Mouse (Mus musculus) heart, postnatal 36 days (tissue): ENCODE measurements around the gene Lin28a. TPM values are rescaled to one million over a fixed set of nuclear protein-coding genes. Genes with fewer than 3 reads are reported as not detected.
A peak's percentile ranks its signal among the peaks of the same experiment; 100 is the strongest.
"Not testable (repeated sequence)": the region's sequence is repeated elsewhere in the genome, so short reads cannot be mapped to it uniquely, and the experiment has no call there.

Experiments
- DNase-seq, 2 experiments: peaks; one replicate each; pipeline ENCODE4 v3.0.0; 2021 to 2022
- intact Hi-C: fragments of 180-260 bp; cut with DNase I; formaldehyde crosslinking; loops from one replicate; pipeline ENCODE4 v1.15.1; 2025
- total RNA-seq, 2 experiments: library from RNA; stranded (reverse); gene quantifications; 2 replicates each; pipeline ENCODE4 v1.2.3; 2021

Gene Lin28a
- total RNA-seq, 2 experiments from 2014 or later, result not detected

GRCm38 (mm10) chr4:133990035-133990434 lies 28.6 kb downstream of the Lin28a start:
- intact Hi-C loops, result no loop called here

GRCm38 (mm10) chr4:133988289-133988688 lies 30.4 kb downstream of the Lin28a start:
- DNase-seq, intact Hi-C loops: not testable (repeated sequence)

More at GRCm38 (mm10) chr4:133990035-133990434, 28.6 kb downstream of the Lin28a start:
- no peak for DNase-seq

DNA sequence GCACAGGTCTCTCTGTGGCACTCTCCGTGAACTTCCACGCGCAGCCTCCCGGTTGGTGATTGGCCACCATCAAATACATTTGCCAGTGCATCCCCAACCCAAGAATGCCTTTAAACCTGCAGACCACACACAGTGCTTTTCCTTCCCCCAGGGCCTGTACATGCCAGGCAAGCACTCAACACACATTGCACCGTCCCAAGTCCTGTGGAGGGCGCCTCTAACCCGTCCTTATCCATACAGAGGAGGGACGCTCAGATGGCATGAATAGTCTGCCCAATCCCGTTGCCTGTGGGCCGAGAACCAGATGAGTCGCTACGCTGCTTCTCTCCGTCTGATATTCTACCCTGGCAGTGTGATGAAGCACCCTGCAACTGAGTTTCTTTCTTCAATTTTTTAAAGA lies 35.7 kb downstream of the Lin28a start:
- intact Hi-C loops, result no loop called here

GRCm38 (mm10) chr4:133980496-133980895 lies 38.1 kb downstream of the Lin28a start:
- DNase-seq, result peak in 1 of 2 experiments; percentile 37

More for the DNA sequence above, 35.7 kb downstream of the Lin28a start:
- DNase-seq, result no peak

GRCm38 (mm10) chr4:133978021-133978711 lies 40.5 kb downstream of the Lin28a start:
- no peak for DNase-seq
- intact Hi-C loops, result no loop called here

More at GRCm38 (mm10) chr4:133980496-133980895, 38.1 kb downstream of the Lin28a start:
- intact Hi-C loops, result no loop called here

GRCm38 (mm10) chr4:133971741-133972140 lies 46.9 kb downstream of the Lin28a start:
- intact Hi-C loops, result no loop called here
- no peak for DNase-seq

DNA sequence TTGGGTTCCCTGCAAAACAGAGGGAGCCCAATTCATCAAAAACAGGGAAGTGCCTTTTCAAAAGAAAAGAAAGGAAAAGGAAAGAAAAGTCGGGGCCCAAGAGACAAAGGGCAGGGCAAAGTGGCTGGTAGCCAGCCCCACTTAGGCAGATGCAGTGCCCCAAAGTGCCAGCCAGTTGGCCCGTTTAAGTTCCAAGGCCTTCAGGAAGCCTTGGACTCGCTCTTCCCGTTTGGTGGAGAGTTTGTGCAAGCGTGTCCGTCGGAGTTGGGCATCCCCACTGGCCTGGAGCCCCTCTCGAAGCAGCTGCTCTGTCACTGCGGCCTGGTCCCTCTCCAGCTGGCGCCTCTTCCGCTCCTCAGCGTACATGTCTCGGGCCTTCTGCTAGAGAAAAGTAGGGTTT lies 47.8 kb downstream of the Lin28a start:
- intact Hi-C loops, result no loop called here
- no peak for DNase-seq

GRCm38 (mm10) chr4:133970196-133970595 lies 48.4 kb downstream of the Lin28a start:
- intact Hi-C loops, result no loop called here
- DNase-seq, result no peak

DNA sequence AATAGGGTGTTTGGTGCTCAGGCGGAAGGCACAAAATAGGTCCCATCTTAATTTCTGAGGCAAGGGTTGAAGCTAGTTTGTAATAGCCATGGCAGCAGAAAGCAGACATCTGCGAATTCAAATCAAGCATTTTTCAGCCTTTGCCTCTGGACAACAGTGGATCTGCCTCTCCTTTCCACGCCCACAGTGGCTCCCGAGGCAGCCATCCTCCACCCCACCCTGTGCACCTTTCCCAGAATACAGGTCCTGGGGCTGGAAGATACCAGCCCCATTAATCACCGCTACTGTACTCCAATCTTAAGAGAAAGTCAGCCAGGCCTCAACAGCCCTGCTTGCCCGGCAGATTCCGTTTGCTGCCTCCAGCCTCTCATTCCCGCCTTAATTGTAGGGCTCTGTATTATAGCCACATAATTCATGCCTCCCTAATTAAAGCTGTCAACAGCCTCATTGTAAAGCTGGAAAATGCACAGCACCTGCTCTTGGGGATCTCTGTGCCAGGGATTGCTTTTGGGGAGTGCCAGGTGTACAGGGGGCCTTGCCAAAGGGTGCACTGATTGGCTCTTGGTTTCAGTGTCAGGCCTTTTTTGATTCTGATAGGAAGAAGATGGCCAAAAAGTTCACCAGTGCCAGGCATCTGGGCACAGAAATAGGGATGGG lies 49.4 kb downstream of the Lin28a start:
- intact Hi-C loops, result loop anchor here (2.0 kb wide), 1 partner anchor 32 kb away; the partner anchor contains the start of gene Dhdds
- DNase-seq, result no peak

DNA sequence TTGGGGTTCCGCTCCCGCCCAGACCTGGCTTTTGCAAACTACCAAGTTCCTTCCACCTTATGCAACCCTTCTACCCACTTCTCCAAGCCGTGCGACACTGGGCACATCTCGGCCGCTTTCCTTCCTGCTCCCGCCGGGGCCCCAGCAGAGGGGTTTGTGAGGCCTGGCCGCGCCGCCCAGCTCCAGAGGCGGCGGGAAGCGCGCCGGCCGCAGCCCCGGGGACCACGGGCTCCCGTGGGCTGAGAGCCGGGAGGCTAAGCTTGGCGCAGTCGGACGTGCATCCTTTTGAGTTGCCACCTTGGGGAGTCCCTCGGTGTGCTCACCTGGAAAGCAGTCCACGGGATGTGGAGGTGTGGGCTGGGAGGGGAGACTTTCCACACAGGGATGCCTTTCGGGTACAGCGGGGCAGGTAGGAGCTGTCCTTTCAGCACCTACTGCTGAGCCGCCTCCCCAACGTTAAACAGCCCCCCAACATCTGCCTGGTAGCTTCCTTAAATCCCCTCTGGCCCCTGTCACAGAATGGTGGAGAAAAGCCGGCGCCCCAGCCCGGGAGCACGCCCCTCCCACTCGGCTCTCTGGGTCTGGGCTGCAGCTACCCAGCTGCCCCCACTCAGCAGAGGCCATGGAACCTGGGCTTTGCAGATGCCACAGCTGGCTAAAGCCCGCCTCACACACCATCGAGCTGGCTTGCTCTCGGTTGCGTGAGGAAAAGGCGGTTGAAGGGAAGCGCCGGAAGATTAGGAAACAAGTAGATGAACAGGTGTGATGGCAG lies 50.3 kb downstream of the Lin28a start, which contains the start of gene Hmgn2:
Gene Hmgn2 (minus strand): TSS at position 501 of the 772 bp plus-strand sequence.
- intact Hi-C loops, result loop anchor here (2.0 kb wide), 1 partner anchor 32 kb away; the partner anchor contains the start of gene Dhdds

GRCm38 (mm10) chr4:133967866-133968149 lies 50.8 kb downstream of the Lin28a start:
- peak; percentile 79 to 84 for DNase-seq
- intact Hi-C loops, result loop anchor here (2.0 kb wide), 2 partner anchors 33 to 59 kb away; partner anchors contain the start of gene Dhdds

More for the DNA sequence above, 50.3 kb downstream of the Lin28a start, which contains the start of gene Hmgn2:
- DNase-seq, result peak; percentile 26 to 48

GRCm38 (mm10) chr4:133967138-133967865 lies 51.3 kb downstream of the Lin28a start:
- peak; percentile 98 for DNase-seq
- intact Hi-C loops, result loop anchor here (2.0 kb wide), 1 partner anchor 59 kb away; no protein-coding TSS in a partner anchor

GRCm38 (mm10) chr4:133966271-133966940 lies 52.2 kb downstream of the Lin28a start:
- intact Hi-C loops, result loop anchor here (2.0 kb wide), 1 partner anchor 58 kb away; no protein-coding TSS in a partner anchor
- no peak for DNase-seq

GRCm38 (mm10) chr4:133962566-133962965 lies 56.1 kb downstream of the Lin28a start:
- intact Hi-C loops, result no loop called here

GRCm38 (mm10) chr4:133958884-133959283 lies 59.8 kb downstream of the Lin28a start:
- intact Hi-C loops, result no loop called here

More at GRCm38 (mm10) chr4:133962566-133962965, 56.1 kb downstream of the Lin28a start:
- DNase-seq, result no peak

GRCm38 (mm10) chr4:133956358-133956757 lies 62.3 kb downstream of the Lin28a start:
- intact Hi-C loops, result no loop called here
- no peak for DNase-seq

More at GRCm38 (mm10) chr4:133958884-133959283, 59.8 kb downstream of the Lin28a start:
- no peak for DNase-seq
